Mouse (Mus musculus): ENCODE measurements around the gene Ackr1.
"Not testable (repeated sequence)": the region's sequence is repeated elsewhere in the genome, so short reads cannot be mapped to it uniquely, and the experiment has no call there.

Ackr1 gene

GRCm38 (mm10) chr1:173348527-173348926, 15.0 kb upstream of the Ackr1 start:
- DNase-seq, result no peak

- no peak for DNase-seq
Observed at GRCm38 (mm10) chr1:173345112-173345511, 11.6 kb upstream of the Ackr1 start.

- DNase-seq, result no peak
Observed at GRCm38 (mm10) chr1:173343934-173344333, 10.4 kb upstream of the Ackr1 start.

GRCm38 (mm10) chr1:173342425-173342824, 8.9 kb upstream of the Ackr1 start:
- DNase-seq, result no peak

GRCm38 (mm10) chr1:173339543-173339942, 6.0 kb upstream of the Ackr1 start:
- DNase-seq, result peak; percentile 26

- no peak for DNase-seq
Observed at GRCm38 (mm10) chr1:173337008-173337407, 3.5 kb upstream of the Ackr1 start.

DNA sequence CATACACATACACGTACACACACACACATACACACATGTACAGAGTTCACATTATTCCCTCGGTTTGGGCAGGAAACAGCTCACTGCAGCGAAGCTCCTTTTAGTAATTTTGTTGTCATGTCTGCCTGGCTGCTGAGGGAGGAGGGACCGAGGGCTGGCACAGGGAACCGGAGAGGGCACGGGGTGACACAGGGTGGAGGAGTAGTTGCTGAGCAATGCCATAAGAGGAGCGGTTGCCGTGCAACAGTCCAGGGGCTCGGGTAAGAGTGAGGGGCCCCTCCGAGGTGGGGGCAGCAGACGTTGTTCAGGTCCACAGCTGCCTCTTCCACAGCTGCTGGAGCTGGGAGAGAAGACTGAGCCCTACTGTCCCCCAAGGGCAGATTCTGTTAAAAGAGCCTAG, 2.4 kb upstream of the Ackr1 start:
- DNase-seq, result no peak

DNA sequence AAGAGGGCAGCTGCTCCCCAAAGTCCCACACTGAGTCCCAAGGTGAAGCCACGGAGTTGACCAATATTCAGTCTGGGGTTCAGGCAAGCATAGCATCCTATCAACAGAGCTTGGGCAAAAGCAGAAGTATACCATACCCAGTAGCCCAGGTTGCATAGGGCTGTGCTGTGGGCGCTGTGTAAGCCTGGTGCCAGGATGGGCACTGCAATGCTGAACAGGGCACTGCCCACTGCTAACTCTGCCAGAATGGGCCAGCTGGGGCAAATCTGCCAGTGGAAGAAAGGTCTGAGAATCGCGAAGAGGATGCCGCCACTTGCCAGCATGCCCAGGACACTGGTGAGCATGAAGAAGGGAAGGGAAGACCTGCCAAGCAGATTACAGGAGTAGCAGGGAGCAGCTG, 1.1 kb downstream of the Ackr1 start:
- DNase-seq, result no peak

- DNase-seq, result no peak
Observed at GRCm38 (mm10) chr1:173329743-173330142, 3.8 kb downstream of the Ackr1 start.

DNA sequence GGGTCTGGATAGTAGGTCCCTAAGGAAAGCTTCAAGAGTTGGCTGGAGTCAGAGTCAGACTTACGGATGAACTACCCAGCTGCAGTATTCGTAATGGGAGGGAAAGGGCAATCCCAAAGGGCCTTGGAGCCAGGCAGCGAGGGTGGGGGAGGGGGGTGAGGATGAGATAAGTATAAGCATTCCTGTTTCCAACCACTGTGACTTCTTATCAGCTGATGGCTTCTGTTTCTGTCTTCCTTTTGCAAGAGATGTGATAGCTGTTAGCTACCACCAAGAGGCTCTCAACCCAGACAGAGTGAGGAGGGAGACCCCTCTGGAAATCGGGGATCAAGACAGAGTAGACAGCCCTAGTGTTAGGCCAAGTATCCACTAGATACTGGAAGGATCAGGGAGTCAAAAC, 4.4 kb downstream of the Ackr1 start:
- DNase-seq, result no peak

GRCm38 (mm10) chr1:173328446-173328845, 5.1 kb downstream of the Ackr1 start:
- DNase-seq, result no peak

GRCm38 (mm10) chr1:173326552-173326951, 7.0 kb downstream of the Ackr1 start:
- DNase-seq, result no peak

DNA sequence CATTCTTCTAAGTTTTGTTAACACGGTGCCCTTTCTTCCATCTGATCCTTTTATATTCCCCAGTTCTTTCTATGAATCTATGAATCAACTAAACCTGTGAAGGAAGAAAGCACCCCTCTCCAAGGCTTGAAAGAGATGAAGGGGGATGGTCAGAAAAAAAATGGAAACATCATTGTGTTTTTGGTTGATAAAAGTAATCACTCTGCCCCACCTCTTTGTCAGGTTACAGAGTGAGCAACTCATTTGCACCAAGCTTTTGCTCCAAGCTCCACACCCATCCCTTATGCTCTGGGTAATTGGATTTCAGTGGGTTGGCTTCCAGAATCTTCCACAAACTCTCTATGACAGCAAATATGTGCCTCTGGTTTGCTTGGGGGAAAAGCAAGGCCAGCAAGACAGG, 8.2 kb downstream of the Ackr1 start:
- no peak for DNase-seq

GRCm38 (mm10) chr1:173324961-173325360, 8.6 kb downstream of the Ackr1 start:
- DNase-seq, result no peak

DNA sequence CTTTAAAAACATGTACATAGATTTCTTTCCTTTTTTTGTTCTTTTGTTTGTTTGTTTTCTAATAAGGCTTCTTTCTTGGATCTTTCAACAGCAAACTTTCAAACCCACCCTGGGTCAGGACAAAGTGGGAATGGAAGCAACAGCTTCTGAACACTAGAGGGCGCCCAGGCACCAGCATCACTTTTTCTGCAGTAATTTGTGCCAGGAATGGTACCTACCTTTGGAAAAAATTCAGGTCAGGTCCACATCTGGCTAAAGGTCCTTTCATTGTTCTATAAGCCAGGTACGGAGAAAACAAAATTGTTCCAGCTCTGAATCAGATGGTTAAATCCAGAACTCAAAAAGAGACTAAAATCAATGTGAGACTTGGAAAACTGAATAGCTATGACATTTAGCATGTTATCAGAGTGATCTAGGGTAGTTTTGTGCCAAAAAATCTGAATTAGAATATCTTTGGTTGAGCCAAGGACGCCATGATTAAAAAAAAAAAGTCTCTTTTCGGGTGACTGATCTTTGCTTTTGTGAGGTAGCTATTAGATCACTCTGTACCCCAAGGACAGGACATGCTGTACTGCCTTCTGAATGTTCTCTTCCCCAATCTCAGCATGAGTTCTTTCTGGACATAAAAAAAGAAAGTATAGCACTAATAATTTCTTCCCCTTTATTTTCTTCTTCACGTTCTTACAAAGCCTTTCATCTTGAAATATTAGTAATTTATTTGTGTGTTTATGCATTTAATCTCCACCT, 9.5 kb downstream of the Ackr1 start:
- DNase-seq, result peak; percentile 12

DNA sequence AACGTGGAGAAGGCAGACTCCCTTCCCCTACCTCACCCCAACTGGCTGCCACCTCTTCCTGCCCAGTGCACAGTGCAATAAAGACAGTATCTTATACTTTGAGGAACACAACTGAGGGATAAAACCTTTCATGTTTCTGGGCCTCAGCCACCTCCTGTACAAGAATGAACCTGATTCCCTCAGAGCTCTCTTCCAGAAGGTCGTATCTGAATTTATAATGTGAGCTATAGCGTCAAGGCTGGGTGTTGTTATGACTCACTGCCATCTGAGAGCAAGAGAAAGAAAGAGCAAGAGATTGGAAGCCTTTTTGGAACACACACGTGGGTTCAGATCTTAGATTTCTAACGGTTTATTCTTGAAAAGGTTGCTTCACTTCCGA, 11.3 kb downstream of the Ackr1 start:
- no peak for DNase-seq

- DNase-seq, result no peak
Observed at GRCm38 (mm10) chr1:173321593-173322248, 11.8 kb downstream of the Ackr1 start.

DNA sequence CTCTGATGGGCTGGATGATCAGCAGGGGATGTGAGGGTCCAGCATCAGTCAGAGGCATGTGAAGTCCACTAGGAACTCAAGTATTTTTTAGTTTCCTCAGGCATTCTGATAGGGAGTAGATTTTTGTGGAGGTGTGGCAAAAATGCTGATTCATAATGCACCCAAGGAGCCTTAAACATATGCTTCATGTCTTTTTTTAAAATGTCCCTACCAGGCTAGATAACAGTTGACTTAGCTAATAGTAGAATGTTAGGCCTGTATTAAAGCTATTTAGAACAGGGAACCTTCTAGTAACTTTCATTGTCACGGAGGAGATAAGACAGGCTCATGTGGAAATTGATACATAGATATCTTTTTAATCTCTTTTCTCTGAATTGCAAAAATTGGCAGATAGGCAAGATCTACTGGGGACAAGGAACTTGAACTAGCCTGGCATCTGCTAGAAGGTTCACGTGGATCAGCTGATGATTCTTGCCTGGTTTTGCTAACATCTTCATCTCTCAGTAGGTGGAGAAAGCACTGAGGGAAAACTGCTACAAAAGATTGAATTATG, 15.5 kb downstream of the Ackr1 start:
- DNase-seq, result no peak

- no peak for DNase-seq
Observed at GRCm38 (mm10) chr1:173315725-173316124, 17.8 kb downstream of the Ackr1 start.

- DNase-seq, result not testable (repeated sequence)
Observed at GRCm38 (mm10) chr1:173313535-173314050, 20.0 kb downstream of the Ackr1 start.

GRCm38 (mm10) chr1:173302795-173303194, 30.8 kb downstream of the Ackr1 start:
- DNase-seq, result not testable (repeated sequence)

All from thymus, postnatal 14 days (tissue).